Mouse (Mus musculus) thymus, postnatal 4 days (tissue): Measurements from ENCODE around the gene Fbxo17.
A peak's percentile ranks its signal among the peaks of the same experiment; 100 is the strongest.

ENCODE experiments used
- DNase-seq: peaks from one replicate; pipeline ENCODE4 v3.0.0; 2021

Fbxo17 gene

DNA sequence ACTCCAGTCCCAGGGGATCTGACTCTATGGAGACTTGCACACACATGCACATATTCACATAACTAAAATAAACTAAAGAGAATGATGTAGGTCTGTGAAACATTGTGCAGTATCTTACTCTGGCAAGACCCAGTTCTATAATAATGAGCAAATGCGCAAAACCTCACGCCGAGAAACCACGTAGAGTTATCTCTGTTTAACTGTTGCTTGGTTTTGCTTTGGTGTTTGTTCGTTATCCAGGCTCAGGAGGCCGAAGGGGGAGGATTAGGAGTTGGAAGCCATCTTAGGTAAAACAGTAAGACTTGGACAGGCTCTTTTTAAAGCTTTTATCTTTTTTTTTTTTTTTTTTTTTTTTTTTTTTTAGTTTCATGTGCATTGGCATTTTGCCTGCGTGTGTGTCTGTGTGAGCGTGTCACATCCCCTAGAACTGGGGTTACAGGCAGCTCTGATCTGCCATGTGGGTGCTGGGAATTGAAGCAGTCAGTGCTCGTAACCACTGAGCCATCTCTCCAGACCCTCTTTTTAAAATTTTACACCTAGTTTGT lies 52.9 kb downstream of the Fbxo17 start:
- DNase-seq = no peak

DNA sequence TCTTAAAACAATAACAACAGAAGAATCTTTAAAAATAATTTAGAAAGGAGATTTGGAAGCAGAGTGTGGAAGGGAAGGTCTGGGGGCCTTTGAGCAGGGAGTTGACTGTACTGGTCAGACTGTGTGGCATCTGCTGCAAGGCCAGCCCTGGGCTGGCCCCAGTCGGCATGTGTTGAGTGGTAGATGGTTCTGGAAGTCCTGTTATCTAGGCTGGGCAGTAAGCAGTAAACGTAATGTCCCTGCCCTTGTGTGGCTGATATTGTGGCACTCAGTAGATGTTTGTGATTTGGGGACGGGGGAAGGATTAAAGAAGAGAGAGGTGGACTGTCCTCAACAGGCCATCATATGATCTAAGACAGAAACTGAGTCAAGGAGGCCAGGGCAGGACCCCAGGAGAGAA lies 53.7 kb downstream of the Fbxo17 start:
- DNase-seq = no peak

DNA sequence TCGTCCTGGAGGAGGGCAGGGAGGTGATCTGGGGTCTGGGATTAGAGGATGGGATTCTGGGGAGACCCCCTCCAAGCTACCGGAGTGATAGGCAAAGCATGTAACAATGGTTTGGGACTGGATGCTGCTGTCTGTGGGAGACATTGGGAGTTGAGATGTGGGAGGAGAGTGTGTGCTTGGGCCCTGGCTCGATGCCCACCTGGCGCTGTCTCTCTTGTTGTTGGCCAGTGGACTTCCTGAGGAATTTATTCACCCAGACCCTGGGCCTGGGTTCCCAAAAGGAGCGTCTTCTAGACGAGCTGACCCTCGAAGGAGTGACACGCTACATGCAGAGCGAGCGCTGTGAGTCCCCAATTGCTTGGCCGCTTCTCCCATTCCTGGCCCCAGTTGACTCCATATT lies 55.3 kb downstream of the Fbxo17 start:
- DNase-seq = no peak

DNA sequence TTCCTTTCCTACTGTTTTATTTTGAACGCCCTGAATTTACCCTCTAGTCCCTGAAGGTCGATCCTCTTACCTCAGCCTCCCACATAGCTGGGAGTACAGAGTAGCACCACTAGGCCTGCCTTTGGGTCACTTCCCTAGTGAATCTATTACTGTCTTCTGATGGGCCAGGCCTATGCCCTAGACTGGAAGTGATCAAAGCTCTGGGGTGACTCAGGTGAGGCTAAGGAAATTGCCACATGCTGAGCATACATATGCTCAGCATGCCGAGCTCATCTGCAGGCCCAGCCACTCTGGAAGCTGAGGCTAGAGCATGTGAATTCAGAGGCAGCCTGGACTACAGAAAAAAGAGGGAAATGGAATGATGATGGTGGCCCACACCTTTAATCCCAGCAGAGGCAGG lies 56.6 kb downstream of the Fbxo17 start:
- DNase-seq = no peak

DNA sequence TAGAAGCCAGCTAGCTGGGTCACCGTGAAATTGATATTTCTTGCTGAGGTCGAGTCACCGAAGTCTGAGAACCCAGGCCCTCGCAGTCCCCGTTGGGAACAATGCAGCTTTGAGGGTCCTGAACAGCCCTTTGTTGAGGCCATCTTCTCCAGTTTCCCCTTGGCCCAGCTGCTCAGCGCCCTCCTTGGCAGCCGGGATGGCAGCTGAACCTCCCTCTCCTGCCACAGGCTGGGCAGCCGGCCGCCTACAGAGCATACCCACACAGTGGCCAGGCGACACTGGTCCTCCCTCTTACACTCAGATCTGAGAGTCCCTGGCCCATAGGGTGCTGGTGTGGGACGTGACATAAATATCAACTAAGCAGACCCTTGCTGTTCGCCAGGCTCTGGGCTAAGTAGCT lies 57.6 kb downstream of the Fbxo17 start:
- no peak for DNase-seq

DNA sequence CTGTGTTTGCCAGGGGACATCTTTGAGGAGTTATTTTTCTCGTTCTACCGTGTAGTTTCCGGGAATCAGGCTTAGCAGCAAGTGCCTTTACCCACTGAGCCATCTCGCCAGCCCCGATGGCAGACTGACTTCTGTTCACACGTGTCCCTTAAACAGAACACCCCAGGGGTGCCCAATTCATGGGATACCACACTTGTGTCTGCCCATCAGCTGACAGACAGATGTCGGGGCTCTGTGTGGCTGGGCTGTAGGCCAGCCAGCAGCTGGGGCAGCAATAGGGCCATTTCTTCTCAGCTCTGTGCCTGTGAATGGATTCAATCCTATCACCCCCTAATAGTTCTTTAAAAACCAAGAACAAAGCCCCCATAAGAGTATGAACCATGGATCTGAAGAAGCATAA lies 58.5 kb downstream of the Fbxo17 start:
- DNase-seq = no peak

DNA sequence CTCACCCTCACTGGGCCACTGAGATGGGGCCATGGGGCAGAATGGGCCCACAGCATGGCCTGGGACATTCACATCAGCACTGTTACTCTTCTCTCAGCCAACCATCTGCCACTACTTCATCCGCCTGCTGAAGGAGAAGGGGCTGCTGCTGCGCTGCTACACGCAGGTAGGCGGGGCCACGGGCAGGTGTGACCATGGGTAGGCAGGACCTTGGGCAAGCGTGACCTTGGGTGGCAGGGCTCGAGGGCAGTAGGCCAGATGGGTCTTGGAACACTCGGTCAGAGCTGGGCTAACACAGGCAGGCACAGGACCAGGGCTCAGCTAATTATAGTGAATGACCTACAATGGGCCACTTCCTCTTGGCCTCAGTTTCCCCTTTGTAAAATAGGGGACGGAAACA lies 62.2 kb downstream of the Fbxo17 start:
- DNase-seq = no peak

DNA sequence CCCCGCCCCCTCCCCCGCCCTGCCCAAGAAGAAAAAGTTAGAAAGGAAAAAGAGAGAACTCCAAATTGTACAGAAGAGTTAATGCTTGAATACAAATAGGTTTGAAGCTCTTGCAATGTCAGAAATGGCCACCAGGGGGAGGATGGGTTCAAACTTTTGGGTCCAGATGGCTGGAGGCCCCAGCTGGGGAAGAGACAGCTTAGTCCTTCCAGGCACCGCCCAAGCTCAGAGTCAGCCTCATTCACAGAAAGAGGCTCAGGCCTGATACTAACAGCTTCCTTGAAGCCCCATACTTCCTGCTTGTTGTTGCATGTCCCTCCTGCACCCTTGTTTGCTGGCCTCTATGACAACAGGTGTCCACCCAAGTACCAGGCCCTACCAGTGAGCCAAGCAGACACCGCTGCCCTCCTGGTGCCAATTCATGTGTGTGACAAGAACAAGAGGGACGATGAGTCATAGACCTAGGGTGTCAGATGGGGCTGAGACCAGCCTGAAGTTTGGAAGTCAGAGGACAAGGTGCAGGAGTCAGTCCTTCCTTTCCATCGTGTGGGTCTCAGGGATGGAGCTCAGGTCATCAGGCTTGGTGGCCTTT lies 63.6 kb downstream of the Fbxo17 start:
- DNase-seq = peak; percentile 96

DNA sequence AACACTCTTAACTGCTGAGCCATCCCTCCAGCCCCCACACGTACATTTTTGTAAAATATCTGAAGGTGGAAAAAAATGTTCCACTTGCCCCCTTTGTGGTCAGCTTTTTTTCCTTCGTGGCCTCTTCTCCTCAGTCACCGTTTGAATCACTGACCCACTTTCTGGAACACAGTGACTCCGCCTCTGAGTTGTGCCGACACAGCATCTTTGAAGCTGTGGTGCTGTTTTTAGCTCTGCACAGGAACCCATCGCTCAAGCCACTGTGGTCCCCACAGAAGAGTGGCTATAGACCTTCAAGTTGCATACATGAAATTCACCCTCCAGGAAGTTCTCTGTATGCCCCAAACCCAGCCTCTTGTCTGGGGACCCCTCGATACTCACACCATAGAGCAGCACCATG lies 64.3 kb downstream of the Fbxo17 start:
- peak; percentile 71 for DNase-seq

DNA sequence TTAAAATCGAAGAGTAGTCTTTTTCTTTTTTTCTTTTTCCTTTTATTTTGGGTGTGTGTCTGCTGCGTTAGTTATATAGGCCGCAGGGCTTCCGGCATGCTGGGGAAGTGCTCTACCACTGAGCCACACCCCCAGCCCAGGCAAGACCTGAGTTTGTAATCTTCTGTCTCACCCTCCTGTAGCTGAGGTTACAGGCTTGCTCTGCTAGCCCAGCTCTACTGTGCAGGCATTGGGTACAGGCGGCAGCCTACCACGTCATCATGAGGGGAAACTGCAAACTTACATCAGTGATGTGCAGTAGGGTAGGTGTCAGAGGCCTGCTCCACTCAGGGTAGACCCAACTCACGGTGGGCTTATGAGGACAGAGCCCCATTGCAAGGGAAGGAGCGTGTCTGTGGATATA lies 64.7 kb downstream of the Fbxo17 start:
- DNase-seq = peak; percentile 84

DNA sequence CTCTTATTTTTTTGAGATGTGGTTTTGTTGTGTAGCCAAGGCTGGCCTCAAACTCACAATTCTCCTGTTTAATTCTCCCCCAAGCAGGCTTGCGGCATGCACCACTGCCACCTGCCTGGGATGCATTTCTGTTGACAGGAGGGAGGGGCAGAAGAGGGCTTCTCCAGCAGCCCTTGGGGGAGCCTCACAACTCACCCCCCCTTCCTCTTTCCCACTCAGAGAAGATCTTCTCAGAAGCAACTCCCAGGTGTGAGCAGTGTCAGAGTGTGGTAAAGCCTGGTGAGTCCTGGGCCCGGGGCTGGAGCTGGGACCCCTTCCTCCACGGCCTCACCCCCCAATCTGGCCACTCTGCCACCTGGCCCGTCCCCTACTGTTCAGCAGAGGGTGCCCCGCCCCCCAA lies 68.6 kb downstream of the Fbxo17 start:
- DNase-seq = peak; percentile 64
